Mouse (Mus musculus): ENCODE data around the gene Ltk. TPM values are rescaled to one million over a fixed set of nuclear protein-coding genes. Genes with fewer than 3 reads are reported as not detected.
A peak's percentile ranks its signal among the peaks of the same experiment; 100 is the strongest.

Ltk gene
- polyA plus RNA-seq, 1 experiment from 2014 or later: 0.53 TPM

- H3K4me3 ChIP-seq (replicated peaks; ENCODE audit: low read depth, low read length): no peak overlapping the region
- H3K27me3 ChIP-seq (ENCODE audit: insufficient read depth, low read length): peaks cover 11% of the 10 kb centered on the region
- no peak overlapping the region for H3K9ac ChIP-seq (ENCODE audit: low read depth, low read length)
- H3K4me1 ChIP-seq (replicated peaks; ENCODE audit: insufficient read depth, low read length): peaks cover 19% of the 10 kb centered on the region
- WGBS: 8% methylated on average over 1 of the region's 1 CpGs
- no peak overlapping the region for H3K27ac ChIP-seq
- DNase-seq (ENCODE audit: low spot score) (peak; percentile 44), ATAC-seq (replicated peaks; ENCODE audit: low FRiP score, low read depth) (no peak)
- H3K9me3 ChIP-seq (replicated peaks; ENCODE audit: low read length): no peaks in the 10 kb centered on the region
- peak; percentile 59 for TF ChIP-seq CTCF (IDR thresholded peaks at IDR 0.05; ENCODE audit: low read depth)
- no peak overlapping the region for H3K4me2 ChIP-seq (ENCODE audit: low read length)
- no peaks in the 10 kb centered on the region for H3K36me3 ChIP-seq (ENCODE audit: insufficient read depth, low read length)
These were observed 14.9 kb downstream of the Ltk start for GRCm38 (mm10) chr2:119745281-119745680.

GRCm38 (mm10) chr2:119744163-119745111 is 15.8 kb downstream of the Ltk start:
- H3K27ac ChIP-seq: no peak overlapping the region
- H3K9ac ChIP-seq (ENCODE audit: low read depth, low read length): peak overlapping the region; percentile 37; the same call in 1 of the 2 replicates
- 0 out of 2 replicates have a peak overlapping the region, but pooled peaks have one; percentile 13 for H3K4me3 ChIP-seq (replicated peaks; ENCODE audit: low read depth, low read length)
- ATAC-seq (replicated peaks; ENCODE audit: low FRiP score, low read depth): no peak
- no peaks in the 10 kb centered on the region for H3K36me3 ChIP-seq (ENCODE audit: insufficient read depth, low read length)
- peak overlapping the region; percentile 99 for H3K4me2 ChIP-seq (ENCODE audit: low read length)
- peaks cover 19% of the 10 kb centered on the region for H3K4me1 ChIP-seq (replicated peaks; ENCODE audit: insufficient read depth, low read length)
- H3K9me3 ChIP-seq (replicated peaks; ENCODE audit: low read length): no peaks in the 10 kb centered on the region
- WGBS: 9% methylated on average over 46 of the region's 46 CpGs
- DNase-seq (ENCODE audit: low spot score): peak; percentile 48
- TF ChIP-seq CTCF (IDR thresholded peaks at IDR 0.05; ENCODE audit: low read depth): peak; percentile 11; the same call in 1 of the 2 replicates
- peaks cover 11% of the 10 kb centered on the region for H3K27me3 ChIP-seq (ENCODE audit: insufficient read depth, low read length)

GRCm38 (mm10) chr2:119743808-119744162 is 16.4 kb downstream of the Ltk start:
- DNase-seq (ENCODE audit: low spot score): no peak

GRCm38 (mm10) chr2:119743176-119743807 is 16.9 kb downstream of the Ltk start:
- H3K36me3 ChIP-seq (ENCODE audit: insufficient read depth, low read length): no peaks in the 10 kb centered on the region
- H3K9me3 ChIP-seq (replicated peaks; ENCODE audit: low read length): no peaks in the 10 kb centered on the region
- no peak for TF ChIP-seq CTCF (IDR thresholded peaks at IDR 0.05; ENCODE audit: low read depth)
- peaks cover 19% of the 10 kb centered on the region for H3K4me1 ChIP-seq (replicated peaks; ENCODE audit: insufficient read depth, low read length)
- H3K27ac ChIP-seq: no peak overlapping the region
- peak overlapping the region; percentile 99 for H3K4me2 ChIP-seq (ENCODE audit: low read length)
- peaks cover 11% of the 10 kb centered on the region for H3K27me3 ChIP-seq (ENCODE audit: insufficient read depth, low read length)
- peak overlapping the region; percentile 67 for H3K4me3 ChIP-seq (replicated peaks; ENCODE audit: low read depth, low read length)
- H3K9ac ChIP-seq (ENCODE audit: low read depth, low read length): peak overlapping the region; percentile 52; the same call in 1 of the 2 replicates
- ATAC-seq (replicated peaks; ENCODE audit: low FRiP score, low read depth): no peak
- DNase-seq (ENCODE audit: low spot score): no peak
- 13% methylated on average over 24 of the region's 31 CpGs for WGBS

More at GRCm38 (mm10) chr2:119743808-119744162, 16.4 kb downstream of the Ltk start:
- Histone ChIP-seq H3K4me1 (replicated peaks; ENCODE audit: insufficient read depth, low read length) (peaks cover 19% of the 10 kb centered on the region), H3K9ac (ENCODE audit: low read depth, low read length) (no peak overlapping the region), H3K9me3 (replicated peaks; ENCODE audit: low read length) (no peaks in the 10 kb centered on the region), H3K4me2 (ENCODE audit: low read length) (peak overlapping the region; percentile 99), H3K36me3 (ENCODE audit: insufficient read depth, low read length) (no peaks in the 10 kb centered on the region), H3K27me3 (ENCODE audit: insufficient read depth, low read length) (peaks cover 11% of the 10 kb centered on the region), H3K4me3 (replicated peaks; ENCODE audit: low read depth, low read length) (no peak overlapping the region; the same call in 1 of the 2 replicates), H3K27ac (no peak overlapping the region)
- TF ChIP-seq CTCF (IDR thresholded peaks at IDR 0.05; ENCODE audit: low read depth): no peak
- whole genome bisulfite sequencing: 18% methylated on average over 22 of the region's 22 CpGs
- no peak for ATAC-seq (replicated peaks; ENCODE audit: low FRiP score, low read depth)

- Histone ChIP-seq H3K4me2 (ENCODE audit: low read length) (peak overlapping the region; percentile 99), H3K9ac (ENCODE audit: low read depth, low read length) (peak overlapping the region; percentile 52), H3K4me3 (replicated peaks; ENCODE audit: low read depth, low read length) (peak overlapping the region; percentile 67), H3K27ac (no peak overlapping the region), H3K27me3 (ENCODE audit: insufficient read depth, low read length) (peaks cover 11% of the 10 kb centered on the region), H3K9me3 (replicated peaks; ENCODE audit: low read length) (no peaks in the 10 kb centered on the region), H3K4me1 (replicated peaks; ENCODE audit: insufficient read depth, low read length) (peaks cover 19% of the 10 kb centered on the region), H3K36me3 (ENCODE audit: insufficient read depth, low read length) (no peaks in the 10 kb centered on the region)
- ATAC-seq (replicated peaks; ENCODE audit: low FRiP score, low read depth) (0 out of 2 replicates have a peak, but pooled peaks have one; percentile 29), DNase-seq (ENCODE audit: low spot score) (no peak)
- no peak for TF ChIP-seq CTCF (IDR thresholded peaks at IDR 0.05; ENCODE audit: low read depth)
- WGBS: 1% methylated on average over 54 of the region's 70 CpGs
These were observed 17.6 kb downstream of the Ltk start for GRCm38 (mm10) chr2:119742461-119743175.

Data from kidney, postnatal 0 days (tissue).